Mouse (Mus musculus): ENCODE data around the gene Ankrd52. TPM values are rescaled to one million over a fixed set of nuclear protein-coding genes. Genes with fewer than 3 reads are reported as not detected.
"Not testable (repeated sequence)": the region's sequence is repeated elsewhere in the genome, so short reads cannot be mapped to it uniquely, and the experiment has no call there.

The Ankrd52 gene
- polyA plus RNA-seq (2015; fragmentation: Nextera tagmentation; extraction: Ambion mirVana) = 6.8 and 11.8 TPM in 2 replicates

- Histone ChIP-seq H3K36me3 (peaks cover 31% of the 10 kb centered on the region), H3K4me2 (peak within 1 kb of the TSS; percentile 90), H3K27ac (peak within 1 kb of the TSS; percentile 96), H3K9me3 (replicated peaks) (no peaks in the 10 kb centered on the region), H3K4me3 (peak within 1 kb of the TSS; percentile 85), H3K9ac (peak within 1 kb of the TSS; percentile 98), H3K4me1 (replicated peaks) (peaks cover 32% of the 10 kb centered on the region), H3K27me3 (no peaks in the 10 kb centered on the region)
- ATAC-seq (replicated peaks; ENCODE audit: insufficient number of reproducible peaks, insufficient read depth, low FRiP score, low read depth) = peak; percentile 92
- 0% methylated on average over 59 of the region's 73 CpGs for WGBS
Measured at GRCm38 (mm10) chr10:128376455-128377211, at the start of gene Ankrd52. Ankrd52 (plus strand) TSS chr10:128377115.

DNA sequence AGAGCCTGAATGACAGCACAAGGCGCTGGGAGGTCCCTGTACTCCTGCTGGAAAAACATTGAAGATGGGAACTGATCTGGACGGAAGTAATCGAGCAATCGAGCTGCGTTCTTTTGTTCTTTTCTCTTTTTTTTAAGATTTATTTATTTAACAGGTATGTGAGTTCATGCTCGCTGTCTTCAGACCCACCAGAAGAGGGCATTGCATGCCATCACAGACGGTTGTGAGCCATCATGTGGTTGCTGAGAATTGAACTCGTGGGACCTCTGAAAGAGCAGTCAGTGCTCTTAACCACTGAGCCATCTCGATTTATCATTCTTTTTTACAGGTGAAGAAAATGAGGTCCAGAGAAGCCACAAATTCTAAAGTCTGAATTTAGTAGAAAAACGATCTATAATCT lies 49.3 kb upstream of the Ankrd52 start:
- no peak overlapping the region for H3K4me3 ChIP-seq
- peaks cover 40% of the 10 kb centered on the region for H3K36me3 ChIP-seq
- no peak overlapping the region for H3K4me2 ChIP-seq
- H3K9ac ChIP-seq = no peak overlapping the region
- no peak for ATAC-seq (replicated peaks; ENCODE audit: insufficient number of reproducible peaks, insufficient read depth, low FRiP score, low read depth)
- H3K9me3 ChIP-seq (replicated peaks) = no peaks in the 10 kb centered on the region
- no peak overlapping the region for H3K27ac ChIP-seq
- no peaks in the 10 kb centered on the region for H3K27me3 ChIP-seq
- peaks cover 12% of the 10 kb centered on the region for H3K4me1 ChIP-seq (replicated peaks)
- WGBS = 90% methylated on average over 10 of the region's 10 CpGs

GRCm38 (mm10) chr10:128332358-128333249 lies 44.3 kb upstream of the Ankrd52 start:
- 74% methylated on average over 6 of the region's 6 CpGs for WGBS
- not testable (repeated sequence) for ATAC-seq (replicated peaks; ENCODE audit: insufficient number of reproducible peaks, insufficient read depth, low FRiP score, low read depth)

GRCm38 (mm10) chr10:128335582-128335981 lies 41.3 kb upstream of the Ankrd52 start:
- no peak for ATAC-seq (replicated peaks; ENCODE audit: insufficient number of reproducible peaks, insufficient read depth, low FRiP score, low read depth)
- no peak overlapping the region for H3K4me3 ChIP-seq
- no peaks in the 10 kb centered on the region for H3K36me3 ChIP-seq
- H3K27me3 ChIP-seq = no peaks in the 10 kb centered on the region
- H3K4me1 ChIP-seq (replicated peaks) = peaks cover 39% of the 10 kb centered on the region
- H3K9ac ChIP-seq = no peak overlapping the region
- peak overlapping the region; percentile 94 for H3K27ac ChIP-seq
- no peak overlapping the region for H3K4me2 ChIP-seq
- WGBS = 5% methylated on average over 4 of the region's 4 CpGs
- no peaks in the 10 kb centered on the region for H3K9me3 ChIP-seq (replicated peaks)

More at GRCm38 (mm10) chr10:128332358-128333249, 44.3 kb upstream of the Ankrd52 start:
- not testable (repeated sequence) for H3K4me2 ChIP-seq; H3K4me3 ChIP-seq; H3K9ac ChIP-seq; H3K27ac ChIP-seq; H3K9me3 ChIP-seq (replicated peaks); H3K27me3 ChIP-seq
- peaks cover 18% of the 10 kb centered on the region for H3K4me1 ChIP-seq (replicated peaks)
- peaks cover 15% of the 10 kb centered on the region for H3K36me3 ChIP-seq

DNA sequence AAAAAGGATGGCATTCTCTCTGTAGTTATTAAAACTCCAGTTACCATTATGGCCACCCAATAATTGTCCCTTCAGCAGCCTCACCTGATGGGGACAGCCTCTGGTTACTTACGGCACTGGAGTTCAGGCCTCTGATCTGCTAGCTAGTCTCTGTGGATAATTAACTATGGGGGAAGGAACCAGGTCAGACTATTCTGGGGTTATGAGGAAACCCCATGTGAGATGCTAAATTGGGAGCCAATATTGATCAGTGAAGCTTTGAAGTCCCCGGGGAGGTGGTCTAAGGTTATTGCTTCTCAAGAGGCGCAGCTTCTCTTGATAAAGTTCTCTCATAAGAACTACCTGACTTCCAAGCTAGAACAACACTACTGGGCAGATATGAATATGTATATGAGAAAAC lies 40.7 kb upstream of the Ankrd52 start:
- Histone ChIP-seq H3K9ac (no peak overlapping the region), H3K4me2 (no peak overlapping the region), H3K4me1 (replicated peaks) (peaks cover 41% of the 10 kb centered on the region), H3K9me3 (replicated peaks) (no peaks in the 10 kb centered on the region), H3K27me3 (no peaks in the 10 kb centered on the region), H3K4me3 (no peak overlapping the region), H3K36me3 (0 out of 2 replicates have a peak, but pooled peaks cover 5% of the 10 kb centered on the region), H3K27ac (peak overlapping the region; percentile 94)
- ATAC-seq (replicated peaks; ENCODE audit: insufficient number of reproducible peaks, insufficient read depth, low FRiP score, low read depth) = no peak
- 93% methylated on average over 3 of the region's 3 CpGs for WGBS

DNA sequence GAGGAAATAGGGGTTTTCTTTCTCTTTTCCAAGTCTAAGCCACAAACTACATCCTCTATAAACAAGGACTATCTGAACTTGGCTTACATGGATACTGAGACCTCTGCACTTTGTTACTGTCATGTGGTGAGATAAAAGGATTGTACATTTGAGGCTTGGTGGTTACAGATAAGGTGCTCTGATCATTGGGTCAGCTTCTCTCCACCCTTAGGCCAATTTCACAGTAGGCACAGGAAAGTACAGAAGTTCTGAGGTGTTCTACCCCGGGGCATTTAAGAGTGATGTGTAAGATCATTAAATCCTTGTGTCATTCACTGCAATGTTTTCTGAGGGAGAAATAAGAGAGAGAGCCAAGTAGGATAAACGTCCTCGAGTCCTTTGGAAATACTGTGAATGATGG lies 40.3 kb upstream of the Ankrd52 start:
- Histone ChIP-seq H3K36me3 (peaks cover 6% of the 10 kb centered on the region; the same call in 1 of the 2 replicates), H3K27ac (peak overlapping the region; percentile 94), H3K9ac (no peak overlapping the region)

GRCm38 (mm10) chr10:128337306-128338181 lies 39.4 kb upstream of the Ankrd52 start, which contains the start of gene Cs:
Cs (plus strand) TSS chr10:128337734.
- peak; percentile 95 for ATAC-seq (replicated peaks; ENCODE audit: insufficient number of reproducible peaks, insufficient read depth, low FRiP score, low read depth)
- H3K9ac ChIP-seq = peak within 1 kb of the TSS; percentile 95
- H3K4me3 ChIP-seq = peak within 1 kb of the TSS; percentile 94
- H3K4me1 ChIP-seq (replicated peaks) = peaks cover 47% of the 10 kb centered on the region
- H3K9me3 ChIP-seq (replicated peaks) = no peaks in the 10 kb centered on the region
- H3K27me3 ChIP-seq = no peaks in the 10 kb centered on the region
- WGBS = under 1% methylated on average over 61 of the region's 61 CpGs
- peaks cover 6% of the 10 kb centered on the region; the same call in 1 of the 2 replicates for H3K36me3 ChIP-seq
- peak within 1 kb of the TSS; percentile 75 for H3K4me2 ChIP-seq
- H3K27ac ChIP-seq = peak within 1 kb of the TSS; percentile 98

More for the DNA sequence above, 40.3 kb upstream of the Ankrd52 start:
- 75% methylated on average over 3 of the region's 3 CpGs for WGBS
- Histone ChIP-seq H3K9me3 (replicated peaks) (no peaks in the 10 kb centered on the region), H3K4me2 (peak overlapping the region; percentile 75), H3K27me3 (no peaks in the 10 kb centered on the region), H3K4me3 (peak overlapping the region; percentile 94), H3K4me1 (replicated peaks) (peaks cover 44% of the 10 kb centered on the region)
- no peak for ATAC-seq (replicated peaks; ENCODE audit: insufficient number of reproducible peaks, insufficient read depth, low FRiP score, low read depth)

- Histone ChIP-seq H3K4me3 (peak overlapping the region; percentile 94), H3K9me3 (replicated peaks) (no peaks in the 10 kb centered on the region), H3K27ac (peak overlapping the region; percentile 98), H3K4me2 (peak overlapping the region; percentile 69), H3K36me3 (peaks cover 6% of the 10 kb centered on the region; the same call in 1 of the 2 replicates), H3K27me3 (no peaks in the 10 kb centered on the region), H3K4me1 (replicated peaks) (peaks cover 52% of the 10 kb centered on the region), H3K9ac (peak overlapping the region; percentile 95)
- no peak for ATAC-seq (replicated peaks; ENCODE audit: insufficient number of reproducible peaks, insufficient read depth, low FRiP score, low read depth)
- WGBS = 9% methylated on average over 5 of the region's 5 CpGs
Measured at GRCm38 (mm10) chr10:128338415-128338814, 38.5 kb upstream of the Ankrd52 start.

- ATAC-seq (replicated peaks; ENCODE audit: insufficient number of reproducible peaks, insufficient read depth, low FRiP score, low read depth) = no peak
- Histone ChIP-seq H3K4me3 (peak overlapping the region; percentile 94), H3K27me3 (no peaks in the 10 kb centered on the region), H3K36me3 (peaks cover 6% of the 10 kb centered on the region; the same call in 1 of the 2 replicates), H3K4me1 (replicated peaks) (peaks cover 57% of the 10 kb centered on the region), H3K27ac (peak overlapping the region; percentile 98), H3K9me3 (replicated peaks) (no peaks in the 10 kb centered on the region), H3K9ac (peak overlapping the region; percentile 95; the same call in 1 of the 2 replicates), H3K4me2 (peak overlapping the region; percentile 69)
- WGBS = 23% methylated on average over 2 of the region's 2 CpGs
Measured at GRCm38 (mm10) chr10:128338948-128339347, 38.0 kb upstream of the Ankrd52 start.

DNA sequence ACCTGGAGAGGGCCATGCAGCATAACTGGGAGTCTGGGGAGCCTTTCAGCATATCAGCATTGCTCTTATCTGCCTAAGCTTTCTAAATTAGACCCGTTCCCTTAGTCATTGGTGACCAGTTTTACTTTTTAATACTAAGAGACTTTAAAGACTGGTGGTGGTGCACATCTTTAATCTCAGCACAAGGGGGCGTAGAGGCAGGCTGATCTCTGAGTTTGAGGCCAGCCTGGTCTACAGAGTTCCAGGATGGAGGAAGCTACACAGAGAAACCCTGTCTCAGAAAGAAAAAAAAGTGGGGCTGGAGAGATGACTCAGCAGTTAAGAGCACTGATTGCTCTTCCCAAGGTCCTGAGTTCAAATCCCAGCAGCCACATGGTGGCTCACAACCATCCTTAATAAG lies 36.7 kb upstream of the Ankrd52 start:
- H3K36me3 ChIP-seq = peaks cover 6% of the 10 kb centered on the region; the same call in 1 of the 2 replicates
- H3K4me2 ChIP-seq = peak overlapping the region; percentile 69; the same call in 1 of the 2 replicates
- peaks cover 67% of the 10 kb centered on the region for H3K4me1 ChIP-seq (replicated peaks)
- WGBS = 57% methylated on average over 2 of the region's 2 CpGs
- no peak overlapping the region for H3K4me3 ChIP-seq
- no peak overlapping the region for H3K27ac ChIP-seq
- H3K9ac ChIP-seq = no peak overlapping the region
- H3K27me3 ChIP-seq = no peaks in the 10 kb centered on the region
- no peaks in the 10 kb centered on the region for H3K9me3 ChIP-seq (replicated peaks)
- ATAC-seq (replicated peaks; ENCODE audit: insufficient number of reproducible peaks, insufficient read depth, low FRiP score, low read depth) = no peak
